Mouse (Mus musculus): ENCODE results near the gene Tmem81.

Tmem81 gene

DNA sequence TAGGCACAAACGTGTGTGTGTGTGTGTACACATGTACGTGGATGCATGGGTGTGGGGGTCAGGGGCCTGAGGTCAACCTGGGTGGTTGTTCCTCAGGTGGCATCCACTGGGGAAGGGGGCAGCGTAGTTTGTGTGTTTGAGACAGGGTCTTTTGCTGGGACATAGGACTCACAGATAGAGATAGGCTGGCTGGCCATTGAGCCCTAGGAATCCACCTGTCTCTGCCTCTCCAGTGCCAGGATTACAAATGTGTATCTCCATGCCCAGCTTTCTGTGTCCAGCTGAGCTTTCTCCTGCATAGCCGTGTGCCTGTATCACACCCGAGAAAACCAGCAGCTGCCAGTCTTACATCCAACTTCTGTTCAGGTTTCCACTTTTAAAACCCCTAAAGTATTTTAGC, 3.7 kb downstream of the Tmem81 start:
- TF ChIP-seq GATA4 (IDR thresholded peaks at IDR 0.05; ENCODE audit: insufficient replicate concordance, low read length) = no peak

- TF ChIP-seq GATA4 (IDR thresholded peaks at IDR 0.05; ENCODE audit: insufficient replicate concordance, low read length) = no peak
These were observed 5.5 kb downstream of the Tmem81 start for GRCm38 (mm10) chr1:132511521-132511920.

GRCm38 (mm10) chr1:132512106-132512505, 6.1 kb downstream of the Tmem81 start:
- TF ChIP-seq GATA4 (IDR thresholded peaks at IDR 0.05; ENCODE audit: insufficient replicate concordance, low read length) = no peak

DNA sequence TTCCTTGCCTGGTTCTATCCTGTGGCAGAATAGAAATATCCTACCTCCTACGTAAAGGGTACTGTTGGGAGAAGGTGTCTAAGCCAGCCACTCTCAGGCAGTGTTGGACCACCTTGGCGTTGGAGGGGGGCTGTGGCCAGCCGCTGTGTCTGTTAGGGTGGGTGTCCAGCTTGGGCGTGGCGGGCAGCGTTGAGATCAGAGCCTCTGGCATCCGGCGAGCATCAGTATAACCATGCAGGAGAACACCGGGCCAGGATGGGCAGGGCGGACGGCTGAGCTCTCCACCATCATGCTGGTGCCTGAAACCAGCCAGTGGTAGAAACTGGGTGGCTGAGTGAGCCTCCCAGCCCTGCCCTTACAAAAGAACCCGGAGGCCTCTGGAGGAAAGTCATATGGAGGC, 9.3 kb downstream of the Tmem81 start:
- TF ChIP-seq GATA4 (IDR thresholded peaks at IDR 0.05; ENCODE audit: insufficient replicate concordance, low read length) = no peak

GRCm38 (mm10) chr1:132516776-132517175, 10.7 kb downstream of the Tmem81 start:
- TF ChIP-seq GATA4 (IDR thresholded peaks at IDR 0.05; ENCODE audit: insufficient replicate concordance, low read length) = no peak

GRCm38 (mm10) chr1:132518621-132519020, 12.6 kb downstream of the Tmem81 start:
- no peak for TF ChIP-seq GATA4 (IDR thresholded peaks at IDR 0.05; ENCODE audit: insufficient replicate concordance, low read length)

DNA sequence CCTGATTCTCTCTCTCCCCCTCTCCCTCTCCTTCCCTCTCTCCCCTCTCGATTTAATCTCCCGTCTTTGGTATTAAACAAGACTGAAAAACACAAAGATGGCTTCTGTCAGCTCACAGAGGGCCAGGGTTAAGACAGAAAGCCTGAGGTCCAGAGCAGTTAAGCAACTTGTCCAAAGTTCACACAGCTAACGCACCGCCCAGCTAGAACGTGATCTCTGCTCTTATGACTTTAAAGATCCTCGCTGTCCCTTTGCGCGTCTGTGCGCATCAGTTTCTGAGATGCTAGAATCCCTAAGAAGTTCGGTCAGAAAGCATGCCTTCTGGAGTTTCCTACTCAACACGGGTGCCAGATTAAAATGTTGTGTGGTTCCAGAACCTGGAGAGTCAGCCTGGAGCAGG, 13.7 kb downstream of the Tmem81 start:
- no peak for TF ChIP-seq GATA4 (IDR thresholded peaks at IDR 0.05; ENCODE audit: insufficient replicate concordance, low read length)

DNA sequence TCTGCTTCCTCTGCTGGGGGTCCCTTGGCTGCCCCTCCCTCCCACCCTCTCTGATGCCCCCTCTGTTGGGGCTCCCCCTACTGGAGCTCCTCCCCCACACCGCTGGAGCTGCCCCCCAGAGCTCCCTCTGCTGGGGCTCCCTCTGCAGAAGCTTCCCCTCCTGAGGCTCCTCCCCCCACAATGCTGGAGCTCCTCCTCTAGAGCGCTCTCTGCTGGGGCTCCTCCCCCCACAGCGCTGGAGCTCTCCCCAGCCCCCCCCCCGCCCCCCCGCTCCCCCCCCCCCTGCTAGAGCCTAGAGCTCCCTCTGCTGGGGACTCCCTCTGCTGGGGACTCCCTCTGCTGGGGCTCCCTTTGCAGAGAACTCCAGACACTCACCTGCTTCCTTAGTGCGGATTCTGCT, 14.7 kb downstream of the Tmem81 start:
- TF ChIP-seq GATA4 (IDR thresholded peaks at IDR 0.05; ENCODE audit: insufficient replicate concordance, low read length) = no peak

DNA sequence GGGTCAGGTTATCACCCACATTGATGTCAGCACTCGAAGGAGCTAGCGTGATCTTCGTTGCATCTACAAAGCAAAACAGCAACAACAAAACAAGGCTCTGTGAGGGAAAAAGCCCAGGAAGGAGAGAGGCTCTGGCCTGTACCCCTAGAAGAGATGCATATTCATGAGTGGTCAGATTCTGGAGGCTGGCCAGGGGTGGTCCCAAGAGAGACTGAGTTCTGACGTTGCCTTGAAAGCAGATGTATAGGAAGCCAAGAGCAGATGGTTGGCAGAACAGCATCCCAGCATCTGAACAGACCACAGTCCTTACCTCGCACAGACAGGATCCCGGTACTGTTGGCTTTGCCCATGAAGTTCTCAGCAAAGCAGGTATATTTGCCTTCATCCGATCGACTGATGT, 17.0 kb downstream of the Tmem81 start:
- TF ChIP-seq GATA4 (IDR thresholded peaks at IDR 0.05; ENCODE audit: insufficient replicate concordance, low read length) = no peak

- TF ChIP-seq GATA4 (IDR thresholded peaks at IDR 0.05; ENCODE audit: insufficient replicate concordance, low read length) = no peak
These were observed 17.9 kb downstream of the Tmem81 start for GRCm38 (mm10) chr1:132523920-132524319.

- TF ChIP-seq GATA4 (IDR thresholded peaks at IDR 0.05; ENCODE audit: insufficient replicate concordance, low read length) = no peak
These were observed 19.8 kb downstream of the Tmem81 start for GRCm38 (mm10) chr1:132525832-132526231.

GRCm38 (mm10) chr1:132528071-132528470, 22.0 kb downstream of the Tmem81 start:
- TF ChIP-seq GATA4 (IDR thresholded peaks at IDR 0.05; ENCODE audit: insufficient replicate concordance, low read length) = no peak

- TF ChIP-seq GATA4 (IDR thresholded peaks at IDR 0.05; ENCODE audit: insufficient replicate concordance, low read length) = no peak
These were observed 22.8 kb downstream of the Tmem81 start for GRCm38 (mm10) chr1:132528647-132529334.

GRCm38 (mm10) chr1:132530631-132531191, 24.7 kb downstream of the Tmem81 start:
- TF ChIP-seq GATA4 (IDR thresholded peaks at IDR 0.05; ENCODE audit: insufficient replicate concordance, low read length) = no peak

- no peak for TF ChIP-seq GATA4 (IDR thresholded peaks at IDR 0.05; ENCODE audit: insufficient replicate concordance, low read length)
These were observed 26.5 kb downstream of the Tmem81 start for GRCm38 (mm10) chr1:132532521-132532920.

DNA sequence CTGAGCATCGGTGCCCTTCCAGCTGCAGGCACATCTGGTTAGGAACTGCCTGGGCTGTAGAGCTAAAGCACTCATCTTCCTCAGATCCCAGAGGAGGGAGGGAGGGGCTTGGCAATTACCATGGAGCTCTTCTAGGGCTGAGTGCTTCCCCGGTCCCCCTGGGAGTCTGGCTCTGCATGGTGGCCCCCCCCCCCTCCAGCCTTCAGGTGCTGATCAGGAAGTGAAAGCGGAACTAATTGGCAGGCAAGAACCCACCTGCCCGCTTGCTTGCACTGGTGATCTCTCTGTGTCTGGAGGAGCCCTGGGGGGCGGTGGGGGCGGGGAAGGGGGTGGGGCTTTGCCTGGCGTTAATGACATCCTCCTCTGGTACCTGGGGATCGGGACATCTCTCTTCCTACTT, 27.8 kb downstream of the Tmem81 start:
- no peak for TF ChIP-seq GATA4 (IDR thresholded peaks at IDR 0.05; ENCODE audit: insufficient replicate concordance, low read length)

DNA sequence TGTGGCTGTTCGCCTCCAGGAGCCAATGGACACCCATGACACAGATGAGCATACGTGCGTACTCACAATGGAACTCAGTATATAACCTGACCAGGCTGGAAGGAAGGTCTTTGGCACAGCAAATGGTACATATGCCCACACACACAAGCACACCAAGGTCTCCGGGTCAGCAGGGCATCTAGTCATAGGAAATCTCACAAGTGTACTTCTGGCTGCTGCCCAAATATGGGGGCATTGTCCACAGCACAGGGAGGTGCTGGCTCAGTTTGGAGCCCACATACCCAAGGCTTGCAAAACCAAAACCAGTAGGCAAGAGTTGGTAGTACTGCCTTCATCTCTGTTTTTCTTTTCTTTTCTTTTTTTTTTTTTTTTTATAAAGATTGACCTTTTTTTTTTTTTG, 29.5 kb downstream of the Tmem81 start:
- no peak for TF ChIP-seq GATA4 (IDR thresholded peaks at IDR 0.05; ENCODE audit: insufficient replicate concordance, low read length)

Measured in liver, adult (tissue).